Mouse (Mus musculus): ENCODE results near the gene Tcea3.

Tcea3 gene

DNA sequence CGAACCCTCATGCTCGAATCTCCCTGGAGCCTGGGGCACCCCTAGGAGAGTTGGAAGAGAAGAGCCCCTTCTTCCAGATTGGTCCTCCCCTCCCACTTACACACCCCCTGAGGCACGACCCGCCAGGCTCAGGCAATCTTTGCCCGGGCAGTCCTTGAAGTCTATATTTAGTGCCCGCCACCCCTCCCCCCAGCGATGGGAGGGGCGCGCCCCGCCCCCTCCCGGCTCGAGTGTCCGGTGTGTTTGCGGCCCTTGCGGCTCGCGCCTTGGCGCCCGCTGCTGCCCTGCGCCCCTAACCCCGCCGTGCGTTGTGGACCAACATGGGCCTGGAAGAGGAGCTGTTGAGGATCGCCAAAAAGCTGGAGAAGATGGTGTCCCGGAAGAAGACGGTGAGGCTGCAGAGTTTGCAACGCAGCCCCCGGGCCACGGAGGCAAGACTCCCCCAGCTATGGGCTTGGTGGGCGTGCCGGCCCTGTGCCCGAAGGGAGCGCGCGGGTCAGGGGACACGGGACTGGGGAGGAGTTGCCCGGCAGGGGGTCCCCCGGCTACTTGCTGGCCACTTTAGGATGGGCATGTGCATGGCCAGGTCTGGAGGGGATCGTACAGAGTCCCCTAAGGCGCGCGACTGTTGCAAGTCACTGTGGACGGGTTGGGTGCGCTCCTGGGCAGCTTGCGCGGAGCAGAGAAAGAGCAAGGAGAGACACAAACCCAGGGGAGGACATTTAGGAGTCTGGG is at the start of gene Tcea3:
Gene Tcea3 (plus strand): TSS at position 1 of the 735 bp plus-strand sequence.
- DNase-seq (ENCODE audit: low spot score in 2 of 2), result no peak

DNA sequence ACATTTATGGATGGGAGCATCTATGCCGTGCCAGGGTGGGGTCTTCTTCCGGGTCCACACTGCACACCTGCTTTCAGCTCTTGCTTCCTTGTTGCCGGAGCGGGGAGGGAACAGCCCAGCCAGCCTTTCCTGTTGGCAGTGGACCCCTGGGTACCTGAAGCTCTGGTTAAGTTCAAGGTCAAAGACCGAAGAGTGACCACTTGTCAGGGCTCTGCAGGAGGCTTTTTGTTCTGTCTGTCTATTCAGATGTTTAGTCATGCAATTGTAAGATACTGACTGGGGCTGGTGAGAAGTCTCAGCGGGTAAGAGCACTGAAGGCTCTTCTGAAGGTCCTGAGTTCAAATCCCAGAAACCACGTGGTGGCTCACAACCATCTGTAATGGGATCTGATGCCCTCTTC is 48.7 kb upstream of the Tcea3 start:
- no peak for DNase-seq (ENCODE audit: low spot score in 2 of 2)

DNA sequence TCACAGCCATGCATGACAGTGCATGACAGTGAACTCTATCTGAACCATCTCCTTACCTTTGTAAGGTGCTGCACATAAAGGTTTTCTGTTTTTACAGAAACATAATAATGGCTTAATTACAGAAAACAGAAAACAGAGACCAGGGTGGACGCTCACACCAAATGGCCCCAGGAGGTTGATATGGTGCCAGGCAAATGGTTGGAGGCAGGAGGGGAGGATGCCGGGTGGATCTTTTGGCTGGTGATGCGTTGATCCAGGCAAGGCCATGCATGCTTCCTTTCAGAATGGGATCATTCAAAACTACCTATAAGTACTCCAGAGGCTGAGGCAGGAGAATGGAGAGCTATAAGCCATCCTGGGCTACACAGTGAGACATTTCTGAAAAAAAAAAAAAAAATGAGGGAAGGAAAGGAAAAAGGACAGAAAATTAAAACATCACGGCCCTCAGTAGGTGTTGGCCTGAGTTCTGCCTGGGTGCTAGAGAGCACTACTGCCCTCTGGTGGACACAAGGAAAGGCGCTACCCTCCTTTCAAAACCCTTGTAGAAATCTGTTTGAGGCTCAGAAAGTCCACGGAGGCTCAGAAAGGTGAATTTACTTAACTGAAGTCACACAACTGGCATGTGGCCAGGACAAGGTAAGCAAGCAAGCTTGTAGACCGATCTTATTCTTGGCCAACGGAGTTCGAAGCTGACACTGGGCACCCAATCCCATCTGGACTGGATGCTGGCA is 47.8 kb upstream of the Tcea3 start:
- DNase-seq (ENCODE audit: low spot score in 2 of 2), result peak in 1 of 2 experiments; percentile 50

DNA sequence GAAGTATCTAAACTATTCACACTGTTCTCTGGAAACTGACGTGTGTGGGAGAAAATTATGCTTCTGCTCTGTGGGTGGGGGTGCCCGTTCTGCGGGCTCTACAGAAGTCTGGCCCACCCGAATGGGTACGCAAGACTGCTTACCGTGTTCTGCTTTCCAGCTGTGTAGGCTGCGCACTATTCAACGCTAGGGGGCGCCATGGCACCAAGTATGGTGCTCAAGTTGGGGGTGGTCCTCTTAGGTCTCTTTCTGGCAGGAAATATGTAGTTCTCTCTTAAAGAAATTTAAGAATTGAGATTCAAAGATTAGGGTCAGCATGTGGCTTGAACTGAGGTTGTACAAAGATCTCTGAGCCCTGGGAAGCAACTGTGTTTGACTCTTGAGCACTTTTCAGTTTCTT is 45.0 kb upstream of the Tcea3 start:
- DNase-seq (ENCODE audit: low spot score in 2 of 2), result peak; percentile 42 to 69

DNA sequence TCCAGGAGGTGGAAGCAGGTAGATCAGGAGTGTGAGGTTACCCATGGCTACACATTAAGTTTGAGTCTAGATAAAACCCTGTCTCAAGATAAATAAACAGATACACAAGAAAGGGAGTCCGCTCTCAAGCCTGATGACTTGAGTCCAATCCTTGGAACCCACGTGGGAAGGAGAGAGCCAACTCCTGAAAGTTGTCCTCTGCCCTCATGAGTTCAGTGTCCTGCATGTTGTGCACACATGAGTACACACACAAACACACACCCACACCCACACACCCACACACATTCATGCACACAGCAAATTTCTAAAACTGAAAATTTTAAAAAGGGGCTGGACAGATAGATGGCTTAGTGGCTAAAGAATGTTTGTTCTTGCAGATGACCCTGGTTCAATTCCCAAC is 42.8 kb upstream of the Tcea3 start:
- DNase-seq (ENCODE audit: low spot score in 2 of 2), result no peak

DNA sequence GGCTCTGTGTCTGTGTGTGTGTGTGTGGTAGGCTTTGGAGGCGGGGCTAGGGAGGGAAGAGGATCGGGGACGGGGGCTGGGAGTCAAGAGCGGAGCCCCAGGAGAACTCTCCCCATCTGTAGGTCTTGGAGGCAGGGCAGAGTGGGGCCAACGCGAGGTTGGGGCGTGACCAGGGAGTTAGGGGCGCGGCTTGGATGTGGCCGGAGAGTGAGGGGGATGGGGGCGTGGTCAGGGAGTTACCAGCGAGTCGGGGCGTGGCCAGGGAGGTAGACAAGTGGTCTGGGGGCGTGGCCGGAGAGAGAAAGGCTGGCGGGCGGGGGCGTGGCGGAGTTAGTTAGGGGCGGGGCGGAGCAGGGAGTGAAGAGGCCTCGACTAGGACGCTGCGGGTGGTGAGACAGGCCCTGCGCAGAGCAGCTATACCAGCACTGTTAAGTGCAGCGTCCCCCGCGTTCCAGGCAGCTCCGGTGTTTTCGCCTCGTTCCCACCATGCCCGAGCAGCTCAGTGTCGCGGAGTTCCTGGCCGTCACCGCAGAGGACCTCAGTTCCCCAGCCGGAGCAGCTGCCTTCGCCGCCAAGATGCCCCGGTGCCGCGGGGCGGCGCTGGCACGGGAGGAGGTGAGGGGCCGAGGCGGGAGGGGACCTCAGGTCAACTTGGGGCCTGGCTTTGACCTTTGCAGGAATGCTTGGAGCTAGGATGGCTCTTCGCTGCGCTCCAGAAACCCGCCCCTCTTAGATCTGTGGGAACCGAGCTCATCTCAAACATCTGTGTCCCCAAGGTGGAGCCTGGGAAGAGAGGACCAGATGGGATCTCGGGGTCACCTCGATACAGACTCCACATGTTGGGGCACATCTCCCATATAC is 41.3 kb upstream of the Tcea3 start, which contains the start of gene Asap3:
Gene Asap3 (plus strand): TSS at position 333 of the 861 bp plus-strand sequence.
- peak; percentile 86 to 89 for DNase-seq (ENCODE audit: low spot score in 2 of 2)

DNA sequence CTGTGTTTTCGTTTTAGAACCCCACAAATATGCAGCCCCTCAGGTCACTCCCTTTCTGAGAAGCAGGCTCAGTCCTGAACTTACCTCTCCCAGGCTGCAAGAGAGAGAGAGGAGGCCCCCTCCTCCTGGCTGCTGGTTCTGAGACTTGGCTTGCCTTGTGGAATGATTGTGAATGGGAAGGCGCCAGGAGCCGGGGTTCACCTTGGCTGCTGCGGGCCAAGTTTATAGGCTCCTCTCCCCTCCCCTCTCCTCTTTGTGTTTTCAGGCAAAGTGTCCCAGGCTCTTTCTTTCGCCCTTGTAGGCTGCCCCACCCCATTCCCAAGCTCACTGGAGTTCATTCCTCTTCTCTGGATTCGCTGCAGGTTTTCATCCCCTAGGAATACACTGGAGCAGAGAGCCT is 40.6 kb upstream of the Tcea3 start:
- no peak for DNase-seq (ENCODE audit: low spot score in 2 of 2)

DNA sequence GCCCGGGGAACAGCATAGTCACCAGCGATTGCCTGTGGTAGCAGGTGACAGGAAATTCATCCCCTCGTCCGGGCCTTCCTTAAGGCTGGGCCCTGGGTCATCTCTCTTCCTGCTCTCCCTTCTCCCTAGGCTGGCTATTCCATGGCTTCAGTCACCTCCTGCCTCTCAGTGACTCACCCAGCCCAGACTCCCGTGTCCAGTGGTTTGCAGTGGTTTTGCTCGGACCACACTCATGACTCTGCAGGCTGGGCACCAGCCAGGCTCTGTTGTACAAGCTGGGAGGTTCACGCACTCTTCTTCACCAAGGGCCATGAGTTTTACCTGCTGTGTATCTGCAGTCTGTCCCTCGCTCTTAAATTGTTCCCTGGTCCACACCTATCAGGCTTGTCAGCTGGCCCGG is 36.6 kb upstream of the Tcea3 start:
- no peak for DNase-seq (ENCODE audit: low spot score in 2 of 2)

DNA sequence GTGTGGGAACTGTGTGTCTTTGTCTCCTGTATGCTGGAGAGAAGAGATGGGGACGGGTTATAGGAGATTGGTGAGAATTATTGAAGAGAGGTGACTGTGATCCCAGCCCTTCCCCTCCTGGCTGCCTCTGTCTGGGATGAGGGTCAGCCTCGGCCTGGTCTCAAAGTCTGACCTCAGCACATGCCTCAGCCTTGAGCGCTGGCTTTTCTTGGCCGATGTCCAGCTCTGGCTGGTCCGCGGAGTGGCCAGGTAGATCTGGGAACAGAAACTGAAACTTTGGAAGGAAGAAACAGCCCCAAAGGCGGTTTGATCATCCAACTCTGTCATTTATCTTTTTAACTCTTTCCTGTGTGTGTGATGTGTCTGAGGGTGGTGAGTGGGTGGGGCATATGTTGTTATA is 33.9 kb upstream of the Tcea3 start:
- no peak for DNase-seq (ENCODE audit: low spot score in 2 of 2)

DNA sequence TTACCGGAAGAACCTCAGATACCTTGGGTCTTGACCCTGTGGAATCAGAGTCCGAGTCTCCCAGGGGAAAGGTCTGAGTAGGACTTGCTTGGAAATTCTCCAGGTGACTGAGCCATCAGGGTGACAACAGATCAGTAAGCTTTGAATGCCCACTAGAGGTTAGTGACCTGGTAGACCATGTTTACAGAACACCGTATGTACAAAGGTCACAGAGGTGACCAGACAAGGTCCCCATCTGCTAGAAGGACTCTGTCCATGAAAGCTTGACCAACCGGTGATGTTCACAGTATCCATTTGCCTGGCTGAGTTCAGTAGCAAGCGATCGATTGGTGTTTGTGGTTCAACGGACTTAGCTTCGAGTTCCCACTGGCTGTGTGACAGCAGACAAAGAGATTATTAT is 32.7 kb upstream of the Tcea3 start:
- no peak for DNase-seq (ENCODE audit: low spot score in 2 of 2)

DNA sequence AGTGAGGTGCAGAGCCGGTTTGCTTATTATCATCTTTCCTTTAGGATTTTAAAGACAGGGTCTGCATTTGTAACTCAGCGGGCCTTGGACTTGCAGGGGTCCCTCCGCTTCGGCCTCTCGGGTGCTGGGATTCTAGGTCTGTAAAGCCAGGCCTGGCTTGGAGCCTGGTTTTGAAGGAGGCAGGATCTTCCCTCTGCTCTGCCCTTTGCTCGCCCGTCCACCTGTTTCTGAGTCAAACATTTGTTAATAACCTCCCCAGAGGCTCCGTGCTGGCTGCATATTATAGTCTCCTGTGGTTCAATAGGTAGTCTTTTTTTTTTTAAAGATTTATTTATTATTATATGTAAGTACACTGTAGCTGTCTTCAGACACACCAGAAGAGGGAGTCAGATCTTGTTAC is 32.0 kb upstream of the Tcea3 start:
- no peak for DNase-seq (ENCODE audit: low spot score in 2 of 2)

DNA sequence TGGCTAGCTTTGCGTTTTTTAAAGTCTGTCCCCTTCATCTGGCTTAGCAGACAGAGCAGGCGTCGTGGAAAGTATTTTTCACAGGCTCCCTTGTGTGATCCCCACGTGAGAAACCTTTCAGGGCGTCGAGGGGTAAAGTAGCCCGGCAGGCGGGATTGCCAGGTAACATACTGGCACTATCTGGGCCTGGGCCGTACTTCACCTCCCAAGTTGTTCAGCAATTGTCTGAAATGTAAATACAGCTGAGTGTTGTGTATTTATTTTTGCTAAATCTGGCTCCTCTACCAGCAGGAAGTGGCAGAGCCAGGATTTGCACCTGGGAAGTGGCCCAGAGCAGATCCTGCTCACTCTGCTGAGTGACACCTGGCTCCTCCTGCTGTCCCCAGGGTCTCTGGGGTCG is 30.5 kb upstream of the Tcea3 start:
- DNase-seq (ENCODE audit: low spot score in 2 of 2), result no peak

DNA sequence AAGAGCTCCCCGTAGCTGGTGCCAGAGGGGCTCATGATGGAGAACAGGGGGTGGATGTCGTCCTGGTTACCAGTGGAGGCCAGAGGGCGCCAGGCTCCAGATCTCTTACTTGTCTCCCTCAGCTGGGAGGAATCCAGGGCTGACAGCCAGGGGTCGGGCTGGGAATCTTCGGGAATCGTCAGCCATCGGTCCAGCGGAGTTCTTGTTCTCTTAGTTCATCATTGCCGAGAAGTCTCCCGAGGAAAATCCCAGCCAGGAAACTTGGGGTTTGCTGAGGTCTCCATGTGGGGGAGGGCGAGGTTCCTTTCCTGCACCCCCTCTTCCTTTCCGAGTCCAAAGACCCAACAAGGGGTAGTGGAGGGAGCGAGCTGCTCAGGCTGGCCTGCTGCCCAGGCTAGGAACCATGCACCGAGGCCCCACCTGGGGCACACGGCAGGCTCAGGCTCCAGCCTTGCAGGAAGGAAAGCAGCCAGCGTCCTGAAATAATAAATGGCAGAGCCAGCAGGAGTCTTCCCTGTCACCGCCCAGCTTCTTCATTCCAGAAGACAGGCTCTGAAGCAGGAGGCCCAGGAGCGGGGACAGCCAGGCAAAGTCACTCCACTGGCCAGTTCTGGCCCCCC is 28.8 kb upstream of the Tcea3 start:
- no peak for DNase-seq (ENCODE audit: low spot score in 2 of 2)

DNA sequence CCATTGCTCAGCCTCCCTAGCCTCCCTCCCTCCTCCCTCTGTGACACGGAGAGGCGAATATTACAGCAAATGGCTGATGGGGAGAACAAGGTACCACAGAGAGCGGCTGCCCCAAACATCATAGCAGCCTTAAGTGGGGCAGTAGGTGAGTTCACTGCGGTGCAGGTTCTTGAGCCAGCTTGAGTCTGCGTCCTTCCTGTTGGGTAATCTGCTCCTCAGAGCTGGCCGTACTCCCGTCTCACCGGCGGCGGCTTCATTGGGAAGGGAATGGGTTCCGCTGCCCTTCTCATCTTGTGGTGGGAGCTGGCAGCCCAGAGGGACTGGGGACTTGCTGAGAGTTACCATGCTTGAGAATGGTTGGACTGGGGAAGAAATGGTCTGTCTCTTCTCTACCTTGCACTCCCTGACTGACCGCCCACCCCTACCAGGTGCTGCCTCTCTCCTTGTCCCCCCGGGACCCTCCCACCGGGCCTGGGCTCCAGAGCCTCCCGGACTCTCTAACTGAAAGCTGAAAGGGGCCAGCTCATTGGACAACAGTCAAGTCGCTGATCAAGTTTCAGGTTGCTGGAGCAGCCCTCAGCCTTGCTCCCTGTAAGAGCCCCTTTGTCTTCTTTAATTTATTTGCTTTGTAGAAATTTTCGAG is 27.3 kb upstream of the Tcea3 start:
- DNase-seq (ENCODE audit: low spot score in 2 of 2), result no peak

DNA sequence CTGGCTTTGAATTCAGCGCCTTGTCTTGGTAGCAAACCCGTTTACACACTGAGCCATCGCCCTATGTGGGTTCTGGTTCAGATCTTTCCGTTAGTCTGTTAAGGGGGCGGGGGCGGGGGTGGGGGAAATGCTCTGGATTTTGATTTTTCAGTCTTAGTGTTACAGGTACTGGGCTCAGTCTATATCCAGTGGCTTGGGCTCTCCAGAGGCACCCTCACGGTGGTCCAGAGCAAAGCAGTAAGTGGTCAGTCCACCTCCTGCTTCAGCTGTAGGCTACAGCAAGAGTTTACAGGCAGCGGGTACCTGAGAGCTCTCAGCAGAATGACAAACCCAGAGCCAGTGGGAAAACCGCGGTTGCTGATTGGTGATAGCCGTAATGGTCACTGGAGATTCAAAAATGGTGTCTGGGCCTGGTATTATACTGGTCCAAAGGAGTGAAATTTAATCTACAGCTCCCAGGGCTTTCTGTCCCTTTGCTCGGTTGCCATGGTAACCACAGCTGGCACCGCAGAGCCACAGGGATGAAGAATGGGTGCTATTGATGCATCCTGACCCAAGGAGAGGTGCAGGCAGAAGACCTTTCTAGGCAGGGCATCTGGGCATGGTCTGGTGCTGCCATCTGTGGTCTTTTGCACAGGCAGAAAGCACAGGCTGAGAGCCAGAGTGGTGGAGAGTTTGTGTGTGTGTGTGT is 23.8 kb upstream of the Tcea3 start:
- no peak for DNase-seq (ENCODE audit: low spot score in 2 of 2)

DNA sequence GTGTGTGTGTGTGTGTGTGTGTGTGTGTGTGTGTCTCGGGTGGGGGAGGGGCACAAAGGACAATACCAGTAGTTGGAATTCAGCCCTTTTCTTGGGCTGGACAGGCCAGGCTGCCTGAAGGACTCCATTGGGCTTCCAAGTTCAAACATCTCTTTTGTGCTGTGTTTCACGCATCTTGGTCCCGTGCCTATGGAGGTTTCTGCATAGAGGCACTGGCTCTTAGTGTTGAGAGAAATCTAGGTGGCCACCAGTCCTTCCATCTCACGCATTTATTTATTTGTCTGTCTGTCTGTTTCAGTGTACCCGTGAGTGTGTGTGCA is 23.3 kb upstream of the Tcea3 start:
- DNase-seq (ENCODE audit: low spot score in 2 of 2), result no peak

DNA sequence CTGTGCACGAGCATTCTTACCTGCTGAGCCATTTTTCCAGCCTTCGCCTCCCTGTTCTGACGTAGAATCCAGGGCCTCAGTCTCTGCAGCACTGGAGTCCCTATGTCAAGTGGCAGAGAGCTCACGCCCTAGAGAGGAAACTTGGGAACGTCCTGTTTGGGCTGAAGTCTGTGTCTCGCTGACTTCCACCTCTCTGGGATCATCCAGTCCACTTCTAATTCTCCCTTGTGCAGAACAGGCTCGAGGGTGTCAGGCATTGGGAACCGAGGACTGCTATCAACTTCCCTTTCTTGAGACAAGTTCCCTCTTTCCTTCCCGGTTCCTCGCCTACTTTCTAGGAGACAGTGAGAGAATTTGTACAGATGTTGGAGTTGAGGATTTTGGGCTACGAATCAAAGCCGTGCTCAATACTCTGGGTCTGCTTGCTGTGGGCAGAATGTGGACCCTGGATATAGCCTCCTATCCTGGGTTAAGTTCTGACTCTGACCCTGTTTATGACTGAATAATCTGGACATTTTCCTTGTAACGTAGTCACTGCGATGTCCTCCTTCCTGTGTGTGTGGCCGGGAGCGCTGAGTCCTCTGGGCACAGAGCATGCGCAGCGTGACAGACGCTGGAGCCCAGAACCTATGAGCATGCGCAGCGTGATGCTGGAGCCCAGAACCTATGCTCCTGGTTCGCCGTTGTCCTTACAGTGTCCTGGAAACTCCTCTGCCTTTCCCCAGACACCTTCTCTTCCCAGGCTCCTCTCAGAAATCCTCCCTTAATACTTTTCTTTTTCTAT is 22.7 kb upstream of the Tcea3 start:
- no peak for DNase-seq (ENCODE audit: low spot score in 2 of 2)

DNA sequence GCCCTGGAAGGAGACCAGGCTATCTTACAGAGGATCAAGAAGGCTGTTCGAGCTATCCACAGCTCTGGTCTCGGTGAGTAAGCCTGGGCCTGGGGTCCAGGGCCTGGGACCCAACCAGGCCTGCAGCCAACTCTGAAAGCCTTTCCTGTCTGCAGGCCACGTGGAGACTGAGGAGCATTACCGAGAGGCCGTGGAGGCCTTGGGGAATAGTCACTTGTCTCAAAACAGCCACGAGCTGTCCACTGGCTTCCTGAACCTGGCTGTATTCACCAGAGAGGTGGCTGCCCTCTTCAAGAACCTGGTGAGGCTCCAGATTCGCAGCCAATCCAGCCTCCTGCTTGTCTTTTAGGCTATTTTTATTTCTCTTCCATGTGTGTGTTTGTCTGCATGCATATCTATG is 20.1 kb upstream of the Tcea3 start:
- DNase-seq (ENCODE audit: low spot score in 2 of 2), result no peak

DNA sequence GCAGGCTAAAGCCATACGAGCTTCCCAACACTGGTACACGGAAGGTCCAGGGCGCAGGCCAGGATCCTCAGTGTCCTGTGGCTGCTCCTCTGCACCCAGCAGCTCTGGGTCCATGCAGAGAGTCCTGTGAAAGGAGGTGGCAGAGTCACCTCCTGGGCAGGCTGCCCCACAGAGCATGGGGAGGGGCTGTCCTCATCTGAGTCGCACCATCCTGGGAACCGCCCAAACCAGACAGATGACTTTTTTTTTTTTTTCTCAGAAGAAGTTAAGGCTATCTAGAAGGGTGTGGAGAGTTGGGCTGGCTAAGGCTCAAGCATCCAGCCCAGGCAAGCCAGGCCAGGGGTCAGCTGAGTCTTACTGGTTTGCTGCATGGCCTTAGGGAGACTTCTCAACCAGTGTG is 18.9 kb upstream of the Tcea3 start:
- DNase-seq (ENCODE audit: low spot score in 2 of 2), result no peak

DNA sequence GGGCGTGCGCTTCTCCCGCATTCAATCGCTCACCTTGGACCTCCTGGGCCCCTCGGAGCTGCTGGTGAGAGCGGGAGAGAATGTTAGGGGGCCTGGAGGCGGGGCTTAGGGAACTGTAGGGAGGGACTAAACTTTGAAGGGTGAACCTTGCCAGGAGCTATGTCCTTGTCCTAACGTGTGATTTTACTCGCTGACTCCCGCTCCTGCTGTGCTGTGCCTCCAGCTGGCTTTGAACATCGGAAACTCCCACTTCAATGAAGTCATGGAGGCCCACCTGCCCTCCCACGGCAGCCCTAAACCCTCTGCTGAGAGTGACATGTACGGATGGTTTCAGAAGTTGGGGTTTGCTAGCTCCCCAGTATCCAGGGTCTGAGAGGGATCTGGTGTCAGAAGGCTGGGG is 8.9 kb upstream of the Tcea3 start:
- DNase-seq (ENCODE audit: low spot score in 2 of 2), result no peak
